Mouse (Mus musculus): ENCODE measurements around the gene Mrpl53.
A peak's percentile ranks its signal among the peaks of the same experiment; 100 is the strongest.

Mrpl53 gene

DNA sequence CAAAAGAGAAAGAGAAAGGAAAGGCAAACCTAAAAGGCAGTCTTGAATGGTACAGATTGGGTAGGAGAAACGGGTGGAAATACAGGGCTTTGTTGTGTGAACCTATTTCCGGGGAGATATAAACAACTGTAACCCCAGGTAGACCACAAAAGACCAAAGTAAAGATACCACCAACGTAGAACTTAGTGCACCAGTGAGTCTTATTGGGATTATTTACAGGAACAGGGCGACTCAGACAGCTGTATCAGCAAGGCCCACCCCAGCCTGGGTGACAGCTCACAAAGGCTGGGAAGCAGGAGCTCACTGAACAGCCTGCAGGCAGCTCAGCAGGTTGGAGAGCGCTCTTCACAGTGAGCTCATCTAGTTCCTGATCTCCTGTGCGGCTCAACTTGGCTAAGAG lies 12.9 kb upstream of the Mrpl53 start:
- DNase-seq, result no peak

GRCm38 (mm10) chr6:83098411-83098810 lies 10.4 kb upstream of the Mrpl53 start:
- DNase-seq, result no peak

GRCm38 (mm10) chr6:83101316-83101687 lies 7.5 kb upstream of the Mrpl53 start, which contains the start of the genes Ccdc142 and Gm42688:
Ccdc142 (plus strand) TSS chr6:83101601.
Gm42688 (plus strand) TSS chr6:83101617.
- DNase-seq, result peak; percentile 90 to 93

GRCm38 (mm10) chr6:83101688-83102556 lies 6.9 kb upstream of the Mrpl53 start:
- peak in 1 of 2 experiments; percentile 72 for DNase-seq

GRCm38 (mm10) chr6:83103130-83103650 lies 5.7 kb upstream of the Mrpl53 start:
- DNase-seq, result no peak

DNA sequence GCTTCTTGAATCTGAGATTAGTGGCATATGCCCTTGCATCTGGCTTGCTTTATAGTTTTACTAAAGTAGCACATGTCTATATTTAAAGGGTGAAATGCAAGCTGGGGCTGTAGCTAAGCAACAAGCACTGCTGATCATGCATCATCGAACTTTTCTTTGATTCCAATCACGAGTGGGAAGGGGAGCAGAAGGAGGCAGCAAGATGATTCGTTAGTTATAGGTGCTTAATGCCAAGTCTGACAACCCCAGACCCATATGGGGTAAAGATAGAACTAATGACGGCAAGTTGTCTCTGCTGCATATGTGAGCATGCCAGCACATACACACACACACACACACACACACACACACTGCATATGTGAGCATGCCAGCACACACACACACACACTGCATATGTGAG lies 4.7 kb upstream of the Mrpl53 start:
- no peak for DNase-seq

DNA sequence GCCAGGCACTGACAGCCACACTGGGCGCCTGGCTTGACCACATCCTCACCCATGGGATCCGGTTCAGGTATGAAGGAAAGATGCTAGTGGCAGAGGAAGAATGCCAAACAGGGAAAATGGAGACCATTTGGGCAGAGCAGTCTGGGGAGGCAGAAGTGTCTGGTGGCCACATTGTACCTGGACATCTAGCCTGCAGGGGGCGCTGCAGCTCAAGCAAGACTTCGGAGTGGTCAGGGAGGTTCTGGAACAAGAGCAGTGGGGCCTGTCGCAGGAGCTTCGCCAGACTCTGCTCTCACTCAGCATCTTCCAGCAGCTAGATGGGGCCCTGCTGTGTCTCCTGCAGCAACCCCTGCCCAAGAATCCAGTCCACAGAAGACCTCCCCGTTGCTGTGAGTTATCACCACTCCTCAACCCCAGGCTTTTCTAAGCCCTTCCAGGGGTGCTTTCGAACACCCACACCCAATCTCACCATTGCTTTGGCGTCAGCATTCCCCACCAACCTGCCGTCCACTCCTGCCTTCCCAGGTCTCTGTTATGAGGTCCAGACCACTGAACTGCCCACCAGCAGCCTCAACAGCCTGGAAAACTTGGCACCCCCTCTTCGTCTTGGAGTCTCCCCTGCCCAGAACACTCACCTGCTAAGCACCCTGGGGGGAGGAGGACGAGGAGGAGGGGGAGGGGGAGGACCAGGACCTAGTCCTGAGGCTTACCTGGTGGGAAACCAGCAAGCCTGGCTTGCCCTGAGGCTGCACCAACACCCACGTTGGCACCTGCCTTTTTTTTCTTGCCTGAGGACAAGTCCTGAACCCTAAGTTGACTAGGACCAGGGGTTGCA lies 1.1 kb upstream of the Mrpl53 start:
- peak; percentile 73 to 85 for DNase-seq

GRCm38 (mm10) chr6:83111510-83112136 lies 2.8 kb downstream of the Mrpl53 start:
- no peak for DNase-seq

GRCm38 (mm10) chr6:83115011-83115671 lies 6.3 kb downstream of the Mrpl53 start, which contains the start of gene Mogs:
Mogs (plus strand) TSS chr6:83115496.
- DNase-seq, result peak; percentile 94 to 97

DNA sequence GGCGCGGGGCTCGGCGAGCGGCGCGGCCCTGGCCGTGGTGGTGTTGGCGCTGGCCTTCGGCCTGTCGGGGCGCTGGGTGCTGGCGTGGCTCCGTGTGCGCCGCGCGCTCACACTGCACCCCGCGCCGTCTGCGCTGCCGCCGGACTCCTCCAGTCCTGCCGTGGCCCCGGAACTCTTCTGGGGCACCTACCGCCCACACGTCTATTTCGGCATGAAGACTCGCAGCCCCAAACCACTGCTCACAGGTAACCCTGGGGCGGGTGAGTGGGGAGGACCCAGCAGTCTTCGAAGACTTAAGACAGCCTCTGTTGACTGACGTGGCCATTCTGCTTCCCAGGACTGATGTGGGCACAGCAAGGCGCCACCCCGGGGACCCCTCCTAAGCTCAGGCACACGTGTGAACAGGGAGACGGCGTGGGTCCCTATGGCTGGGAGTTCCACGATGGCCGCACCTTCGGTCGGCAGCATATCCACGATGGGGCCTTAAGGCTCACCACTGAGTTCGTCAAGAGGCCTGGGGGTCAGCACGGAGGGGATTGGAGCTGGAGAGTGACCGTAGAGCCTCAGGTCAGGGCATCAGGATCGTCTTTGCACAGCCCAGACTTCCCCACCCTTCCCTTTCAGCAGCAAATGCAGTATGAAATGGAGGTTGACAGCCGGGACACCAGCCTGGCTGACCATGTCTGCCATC lies 7.0 kb downstream of the Mrpl53 start:
- DNase-seq, result no peak

GRCm38 (mm10) chr6:83116373-83117164 lies 7.7 kb downstream of the Mrpl53 start:
- peak in 1 of 2 experiments; percentile 21 for DNase-seq

DNA sequence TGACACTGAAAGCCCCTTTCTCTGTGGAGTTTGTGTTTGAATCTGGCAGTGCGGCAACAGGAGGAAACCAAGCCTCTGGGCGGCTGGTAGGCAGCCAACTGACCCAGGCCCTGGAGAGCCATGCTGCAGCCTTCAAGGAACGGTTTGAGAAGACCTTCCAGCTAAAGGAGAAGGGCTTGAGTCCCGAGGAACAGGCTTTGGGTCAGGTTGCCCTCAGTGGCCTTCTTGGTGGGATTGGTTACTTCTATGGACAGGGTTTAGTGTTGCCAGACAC lies 8.3 kb downstream of the Mrpl53 start:
- DNase-seq, result peak in 1 of 2 experiments; percentile 16

DNA sequence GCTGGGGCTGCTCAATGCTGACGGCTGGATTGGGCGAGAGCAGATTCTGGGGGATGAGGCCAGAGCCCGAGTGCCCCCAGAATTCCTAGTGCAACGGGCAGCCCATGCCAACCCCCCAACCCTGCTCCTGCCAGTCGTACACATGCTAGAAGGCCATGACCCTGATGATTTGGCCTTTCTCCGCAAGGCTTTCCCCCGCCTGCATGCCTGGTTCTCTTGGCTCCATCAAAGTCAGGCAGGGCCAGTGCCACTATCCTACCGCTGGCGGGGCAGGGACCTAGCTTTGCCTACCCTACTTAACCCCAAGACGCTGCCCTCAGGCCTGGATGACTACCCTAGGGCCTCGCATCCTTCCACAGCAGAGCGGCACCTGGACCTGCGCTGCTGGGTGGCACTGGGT lies 8.8 kb downstream of the Mrpl53 start:
- DNase-seq, result no peak

DNA sequence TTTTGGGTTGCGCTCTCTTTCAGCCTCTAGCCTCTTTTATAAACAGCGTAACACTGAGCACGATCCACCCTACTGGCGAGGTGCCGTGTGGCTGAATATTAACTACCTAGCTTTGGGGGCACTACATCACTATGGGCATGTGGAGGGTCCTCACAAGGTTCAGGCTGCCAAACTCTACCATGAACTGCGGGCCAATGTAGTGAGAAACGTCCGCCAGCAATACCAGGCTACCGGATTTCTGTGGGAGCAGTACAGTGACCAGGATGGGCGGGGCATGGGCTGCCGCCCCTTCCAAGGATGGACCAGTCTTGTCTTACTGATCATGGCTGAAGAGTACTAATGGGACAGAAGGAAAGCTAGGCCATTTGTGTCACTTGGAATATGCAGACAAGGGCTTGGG lies 9.5 kb downstream of the Mrpl53 start:
- no peak for DNase-seq

GRCm38 (mm10) chr6:83118825-83119733 lies 10.2 kb downstream of the Mrpl53 start:
- DNase-seq, result no peak

GRCm38 (mm10) chr6:83119734-83120051 lies 10.9 kb downstream of the Mrpl53 start:
- DNase-seq, result peak; percentile 25 to 56

DNA sequence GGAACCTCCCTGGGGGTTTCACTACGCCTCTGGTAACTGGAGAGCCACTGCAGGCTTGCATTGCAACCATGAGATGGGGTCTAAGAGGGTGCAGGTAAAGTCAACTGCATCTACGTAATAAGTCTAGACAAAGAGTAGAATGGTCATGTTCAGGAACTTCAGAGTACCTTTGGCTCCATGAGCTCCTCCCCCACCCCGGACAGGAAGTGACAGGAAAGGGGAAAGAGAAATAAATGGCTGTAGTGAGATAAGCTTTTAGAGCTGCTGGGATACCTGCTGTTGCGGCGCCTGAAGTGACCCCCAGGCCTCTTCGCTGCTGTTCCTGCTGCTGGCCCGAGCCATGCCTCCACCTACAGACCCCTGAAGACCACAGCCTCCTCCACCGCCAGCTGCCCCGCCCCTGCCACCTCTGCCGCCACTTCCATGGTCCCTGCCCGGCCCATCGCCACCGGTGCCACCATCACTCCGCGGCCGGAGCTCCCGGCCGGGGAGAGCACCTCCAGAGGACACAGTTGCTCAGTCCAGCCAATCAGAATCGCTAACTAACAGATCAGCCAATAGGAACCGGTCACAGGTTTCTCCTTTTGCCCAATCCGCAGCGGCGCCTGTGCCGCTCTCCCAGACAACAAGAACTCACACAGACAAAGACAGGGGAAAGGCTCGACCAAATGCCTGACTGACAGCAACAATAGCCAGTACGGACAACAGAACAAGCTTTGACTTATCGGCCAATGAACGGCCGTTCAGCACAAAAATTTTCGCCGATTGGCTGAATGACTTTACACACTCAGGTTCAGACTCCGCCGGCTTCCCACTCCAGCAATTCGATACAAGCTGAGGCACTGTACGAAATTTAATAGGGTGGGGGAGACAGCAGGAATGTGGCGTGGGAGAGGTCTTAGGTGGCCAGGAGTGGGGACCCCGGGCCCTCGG lies 12.4 kb downstream of the Mrpl53 start, which contains the start of gene Wbp1:
Wbp1 (minus strand) TSS at position 630 of the 933 bp plus-strand sequence.
- DNase-seq, result peak; percentile 92 to 93

DNA sequence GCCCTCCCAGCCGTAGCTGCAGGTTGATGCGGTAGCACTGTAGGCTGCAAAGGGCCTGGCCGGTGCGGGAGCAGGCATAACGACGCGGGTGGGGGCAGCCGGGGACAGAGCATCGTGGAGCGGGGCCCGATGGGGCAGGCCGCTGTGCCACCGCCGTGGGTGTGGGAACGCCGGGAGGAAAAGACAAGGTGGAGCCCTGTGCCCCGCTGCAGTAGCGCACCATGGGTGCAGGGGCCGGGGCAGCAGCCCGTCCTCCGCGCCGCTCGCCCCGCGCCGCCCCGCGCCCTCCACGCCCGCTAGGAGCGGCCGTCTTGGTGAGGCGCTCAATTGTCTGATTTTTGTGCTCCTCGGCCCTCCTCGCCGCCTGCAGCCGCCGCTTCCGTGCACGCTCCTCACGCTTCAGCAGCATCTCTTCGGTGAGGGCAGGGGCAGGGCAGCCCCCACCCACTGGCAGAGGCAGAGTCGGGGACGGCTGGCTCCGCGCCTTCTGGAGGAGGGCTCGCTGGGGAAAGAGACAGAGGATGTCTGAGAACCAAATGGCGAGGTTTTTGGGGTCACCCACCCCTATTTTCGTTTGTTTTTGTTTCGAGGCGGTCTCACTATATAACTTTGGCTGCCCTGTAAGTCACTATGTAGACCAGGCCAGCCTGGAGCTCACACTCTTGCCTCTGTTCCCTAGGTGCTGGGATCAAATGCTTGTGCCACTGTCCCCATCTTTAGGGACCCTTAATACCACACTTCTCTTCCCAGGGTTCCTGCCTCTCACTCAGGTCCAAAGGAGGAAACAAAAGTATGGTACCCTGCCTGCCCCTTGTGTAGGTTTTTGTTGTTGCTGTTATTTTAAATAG lies 13.2 kb downstream of the Mrpl53 start:
- peak in 1 of 2 experiments; percentile 53 for DNase-seq

All from cerebellum, postnatal 25 days (tissue).